Mouse (Mus musculus): ENCODE measurements around the gene Lrrc30.

- TF ChIP-seq CTCF (IDR thresholded peaks at IDR 0.05) (no peak), EP300 (IDR thresholded peaks at IDR 0.05) (no peak)
Observed at GRCm38 (mm10) chr17:67619001-67619400, 13.5 kb downstream of the Lrrc30 start.

Measured in lung, postnatal 0 days (tissue).